Mouse (Mus musculus) testis, adult 2 months (tissue): ENCODE measurements around the gene Hist1h2bq.

Source experiments
- CTCF ChIP-seq: fragments of 200-500 bp; IDR thresholded peaks from 2 replicates; pipeline ENCODE4 v1.5.1; 2012; ENCODE audit warnings: low read depth, mild to moderate bottlenecking, inconsistent platforms, low read length, moderate library complexity; ENCODE audit not compliant: control insufficient read depth, insufficient read depth, insufficient replicate concordance
- POLR2A ChIP-seq: fragments of 200-500 bp; IDR thresholded peaks from 2 replicates; pipeline ENCODE4 v1.6.1; 2012; ENCODE audit warnings: low read depth, mild to moderate bottlenecking, inconsistent platforms, low read length, moderate library complexity; ENCODE audit not compliant: control insufficient read depth

DNA sequence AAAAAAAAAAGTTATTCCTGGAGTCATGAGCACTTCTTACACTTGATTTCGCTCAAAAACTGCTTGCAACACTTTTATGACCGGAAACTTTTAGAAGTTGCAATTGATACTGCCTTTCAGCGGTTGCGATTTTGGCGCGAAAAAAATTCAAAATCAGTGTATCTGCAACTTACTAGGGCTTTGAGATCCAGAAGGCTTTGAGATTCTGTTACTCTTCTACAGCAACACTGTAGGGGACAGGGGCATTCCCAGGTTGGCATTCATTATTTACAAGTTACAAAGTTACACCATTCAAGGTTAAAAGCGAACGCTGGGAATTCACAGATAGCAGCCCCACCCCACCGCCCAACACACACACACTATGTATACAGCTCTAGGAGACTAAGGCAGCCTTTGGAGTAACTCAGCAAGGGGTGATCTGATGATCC, 26.2 kb downstream of the Hist1h2bq start:
- no peak for TF ChIP-seq POLR2A
- no peak for TF ChIP-seq CTCF
